Mouse (Mus musculus) olfactory bulb, adult 2 months (tissue): ENCODE measurements around the gene Rhebl1.

Source experiments
- CTCF ChIP-seq: fragments of 200-500 bp; IDR thresholded peaks from 2 replicates; pipeline ENCODE4 v1.5.1; 2012; ENCODE audit warnings: low read depth, mild to moderate bottlenecking, low read length, moderate library complexity; ENCODE audit not compliant: insufficient read depth
- POLR2A ChIP-seq: fragments of 200-500 bp; IDR thresholded peaks from 2 replicates; pipeline ENCODE4 v1.6.1; 2012; ENCODE audit warnings: mild to moderate bottlenecking, low read depth, low read length, moderate library complexity; ENCODE audit not compliant: insufficient read depth

DNA sequence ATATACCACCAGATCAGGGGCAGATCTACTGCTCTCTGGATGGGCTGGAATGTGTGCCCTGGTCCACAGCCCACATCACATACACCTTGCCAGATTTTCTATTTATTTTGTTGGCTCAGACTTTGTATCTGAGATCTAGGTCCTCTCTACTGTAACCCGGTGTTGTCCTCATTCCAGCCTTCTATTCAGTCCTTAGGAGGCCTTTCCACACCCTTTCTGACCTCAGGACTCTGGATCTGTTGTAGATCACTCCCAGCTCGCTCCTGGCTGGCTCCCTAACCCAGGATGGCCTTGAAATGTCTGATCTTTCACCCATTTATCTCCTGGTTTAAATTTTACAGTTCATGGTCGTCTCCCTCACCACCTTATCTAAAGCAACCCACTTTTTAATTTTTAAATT, 30.3 kb upstream of the Rhebl1 start:
- TF ChIP-seq CTCF (no peak), POLR2A (no peak)
